Mouse (Mus musculus) liver, embryonic 15.5 days (tissue): ENCODE results near the gene Dab2ip. TPM values are rescaled to one million over a fixed set of nuclear protein-coding genes. Genes with fewer than 3 reads are reported as not detected.
A peak's percentile ranks its signal among the peaks of the same experiment; 100 is the strongest.

ENCODE experiments used
- ATAC-seq: fragments of 200-750 bp; cut with Nextera tagmentation; 2 replicates; pipeline ENCODE4 v1.8.0; 2017; ENCODE audit warnings: moderate number of reproducible peaks, mild to moderate bottlenecking, moderate library complexity; ENCODE audit not compliant: insufficient read depth
- H3K27ac ChIP-seq: fragments of 300-500 bp; sonication (generic); replicated peaks from 2 replicates; pipeline ENCODE4 v1.5.1; 2015; ENCODE audit warnings: mild to moderate bottlenecking, inconsistent platforms
- H3K27me3 ChIP-seq: fragments of 300-500 bp; sonication (generic); 2 replicates; pipeline ENCODE4 v1.6.1; 2015; ENCODE audit warnings: mild to moderate bottlenecking, inconsistent platforms
- H3K36me3 ChIP-seq: fragments of 300-500 bp; sonication (generic); replicated peaks from 2 replicates; pipeline ENCODE4 v1.6.1; 2015; ENCODE audit warnings: moderate library complexity, mild to moderate bottlenecking, inconsistent platforms
- H3K4me1 ChIP-seq: fragments of 300-500 bp; sonication (generic); replicated peaks from 2 replicates; pipeline ENCODE4 v1.6.1; 2015; ENCODE audit warnings: inconsistent platforms
- H3K4me2 ChIP-seq: fragments of 300-500 bp; sonication (generic); 2 replicates; pipeline ENCODE4 v1.6.1; 2015; ENCODE audit warnings: moderate library complexity, mild to moderate bottlenecking, inconsistent platforms
- H3K4me3 ChIP-seq: fragments of 300-500 bp; sonication (generic); replicated peaks from 2 replicates; pipeline ENCODE4 v1.5.1; 2015; ENCODE audit warnings: mild to moderate bottlenecking, inconsistent platforms
- H3K9ac ChIP-seq: fragments of 300-500 bp; sonication (generic); 2 replicates; pipeline ENCODE4 v1.6.1; 2015; ENCODE audit warnings: moderate library complexity, mild to moderate bottlenecking, inconsistent platforms
- H3K9me3 ChIP-seq: fragments of 300-500 bp; sonication (generic); replicated peaks from 2 replicates; pipeline ENCODE4 v1.6.1; 2016; ENCODE audit warnings: inconsistent platforms
- WGBS: fragments of 180-500 bp; shearing (Covaris S2); methylation state at CpG from one replicate; pipeline ENCODE4 v1.1.7; 2015; ENCODE audit warnings: mixed read lengths; ENCODE audit not compliant: insufficient replicate concordance; 5-methylcytosine and 5-hydroxymethylcytosine counted together
- polyA plus RNA-seq: library from polyadenylated mRNA; unstranded; fragments of >200 nt; fragmentation: Nextera tagmentation; extraction: Ambion mirVana; gene quantifications from 2 replicates; pipeline ENCODE4 v1.2.1, GENCODE M21; 2015

The Dab2ip gene
- polyA plus RNA-seq, 1 experiment from 2014 or later: 7.7 TPM

DNA sequence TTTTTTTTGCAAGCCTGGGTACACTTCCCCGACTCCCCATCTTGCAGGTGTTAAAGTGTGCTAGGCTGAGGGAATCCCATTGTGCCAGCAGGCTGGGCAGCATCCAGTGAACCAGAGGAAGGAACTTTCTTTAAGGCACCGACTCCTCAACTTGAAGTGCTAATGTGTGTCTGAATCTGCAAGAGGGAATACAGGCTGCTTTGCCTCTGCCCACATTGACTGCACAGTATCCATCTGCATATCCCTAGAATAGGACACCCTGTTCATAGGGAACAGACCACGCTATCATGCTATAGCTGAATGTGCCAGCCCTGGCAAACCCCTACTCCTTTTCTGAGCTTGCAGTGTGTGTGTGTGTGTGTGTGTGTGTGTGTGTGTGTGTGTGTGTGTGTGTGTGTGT, 115.1 kb downstream of the Dab2ip start:
- no peak for ATAC-seq
- no peak overlapping the region for H3K9ac ChIP-seq
- no peaks in the 10 kb centered on the region for H3K27me3 ChIP-seq
- H3K4me1 ChIP-seq: peaks cover 23% of the 10 kb centered on the region
- no peak overlapping the region for H3K4me2 ChIP-seq
- no peaks in the 10 kb centered on the region for H3K36me3 ChIP-seq
- no peaks in the 10 kb centered on the region for H3K9me3 ChIP-seq
- no peak overlapping the region for H3K27ac ChIP-seq
- 56% methylated on average over 3 of the region's 3 CpGs for WGBS
- no peak overlapping the region for H3K4me3 ChIP-seq

- peaks cover 31% of the 10 kb centered on the region for H3K4me1 ChIP-seq
- H3K36me3 ChIP-seq: no peaks in the 10 kb centered on the region
- no peak overlapping the region for H3K4me2 ChIP-seq
- WGBS: 60% methylated on average over 3 of the region's 3 CpGs
- H3K27me3 ChIP-seq: no peaks in the 10 kb centered on the region
- no peak overlapping the region for H3K27ac ChIP-seq
- H3K4me3 ChIP-seq: no peak overlapping the region
- H3K9ac ChIP-seq: no peak overlapping the region
- ATAC-seq: no peak
- no peaks in the 10 kb centered on the region for H3K9me3 ChIP-seq
Measured at GRCm38 (mm10) chr2:35673986-35674385, 115.9 kb downstream of the Dab2ip start.

GRCm38 (mm10) chr2:35674431-35674830, 116.4 kb downstream of the Dab2ip start:
- Histone ChIP-seq H3K27ac (no peak overlapping the region), H3K4me1 (peaks cover 36% of the 10 kb centered on the region), H3K36me3 (no peaks in the 10 kb centered on the region), H3K4me2 (no peak overlapping the region), H3K9ac (no peak overlapping the region), H3K4me3 (no peak overlapping the region), H3K9me3 (no peaks in the 10 kb centered on the region), H3K27me3 (no peaks in the 10 kb centered on the region)
- ATAC-seq: no peak
- 72% methylated on average over 5 of the region's 5 CpGs for WGBS

DNA sequence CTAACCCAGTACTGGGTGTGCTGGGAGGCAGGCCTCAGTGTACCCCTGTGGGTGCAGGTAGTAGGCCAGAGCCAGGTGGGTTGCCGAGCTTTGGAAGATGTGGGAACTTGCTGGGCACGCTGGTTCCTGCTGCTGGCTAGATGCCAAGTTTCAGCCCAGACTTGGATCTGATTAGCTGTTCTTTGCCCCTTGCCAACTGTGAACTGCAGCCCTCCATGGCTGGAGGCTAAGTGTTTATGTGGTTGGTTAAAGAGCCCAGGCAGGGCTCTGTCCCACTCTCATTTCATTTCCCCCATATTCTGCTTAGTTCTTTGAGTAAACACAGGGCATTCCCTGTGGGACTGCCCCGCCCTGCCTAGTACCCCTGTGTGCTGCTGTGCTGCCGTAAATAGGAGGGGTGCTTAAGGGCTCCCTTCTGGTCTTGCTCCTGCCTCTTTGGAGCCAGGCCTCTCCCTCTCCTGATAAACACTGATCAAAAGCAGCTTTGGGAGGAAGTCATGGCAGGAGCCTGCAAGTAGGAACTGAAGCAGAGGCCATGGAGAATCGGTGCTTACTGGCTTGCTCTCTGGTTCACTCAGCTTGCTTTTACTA, 118.1 kb downstream of the Dab2ip start:
- 31% methylated on average over 5 of the region's 5 CpGs for WGBS
- Histone ChIP-seq H3K27me3 (no peaks in the 10 kb centered on the region), H3K4me1 (peaks cover 53% of the 10 kb centered on the region), H3K4me2 (no peak overlapping the region), H3K9me3 (no peaks in the 10 kb centered on the region), H3K36me3 (no peaks in the 10 kb centered on the region), H3K4me3 (no peak overlapping the region), H3K9ac (no peak overlapping the region), H3K27ac (no peak overlapping the region)
- no peak for ATAC-seq

DNA sequence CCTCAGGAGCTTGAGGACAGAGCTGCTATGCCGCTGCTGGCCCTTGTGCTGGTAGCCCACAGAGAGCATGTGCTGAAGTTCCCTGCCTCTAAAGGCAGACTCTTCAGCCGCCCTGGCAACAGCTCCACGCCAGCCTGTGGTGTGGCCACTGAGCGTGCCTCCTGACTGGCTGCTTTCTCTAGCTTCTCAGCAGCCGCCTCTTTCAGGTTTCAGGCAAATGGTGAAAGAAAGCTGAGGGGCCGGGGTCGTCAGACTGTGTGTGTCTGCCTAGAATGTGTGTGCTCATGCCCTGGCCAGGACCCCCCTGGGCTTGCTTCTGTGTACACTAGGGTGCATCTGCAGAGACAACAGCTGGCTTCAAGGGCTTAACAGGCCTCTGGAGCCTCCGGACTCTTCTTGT, 119.8 kb downstream of the Dab2ip start:
- Histone ChIP-seq H3K4me2 (no peak overlapping the region), H3K9ac (no peak overlapping the region)
- WGBS: 40% methylated on average over 8 of the region's 8 CpGs

DNA sequence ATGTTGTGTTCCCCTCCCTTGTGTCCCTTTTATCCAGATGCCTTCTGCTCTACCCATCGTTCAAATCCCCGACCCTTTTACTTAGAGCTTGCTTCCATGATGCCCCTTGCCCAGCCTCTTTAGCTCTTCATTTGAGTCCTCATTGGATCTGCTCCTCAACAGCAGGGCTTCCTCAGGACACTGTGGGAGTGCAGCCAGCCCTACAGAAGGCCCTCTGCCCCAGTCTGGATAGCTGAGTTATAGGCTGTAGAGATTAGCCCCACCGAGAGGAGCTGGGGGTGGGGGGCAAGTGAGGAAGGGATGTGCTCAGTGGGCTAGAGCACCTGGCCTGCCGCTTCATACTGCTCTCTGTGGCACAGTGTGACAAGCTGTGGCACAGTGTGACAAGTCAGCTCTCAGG, 120.4 kb downstream of the Dab2ip start:
- Histone ChIP-seq H3K27ac (no peak overlapping the region), H3K4me1 (peaks cover 62% of the 10 kb centered on the region)

More for the DNA sequence above, 119.8 kb downstream of the Dab2ip start:
- H3K27ac ChIP-seq: no peak overlapping the region
- H3K9me3 ChIP-seq: no peaks in the 10 kb centered on the region
- peaks cover 62% of the 10 kb centered on the region for H3K4me1 ChIP-seq
- ATAC-seq: no peak
- H3K36me3 ChIP-seq: no peaks in the 10 kb centered on the region
- H3K27me3 ChIP-seq: no peaks in the 10 kb centered on the region
- H3K4me3 ChIP-seq: no peak overlapping the region

DNA sequence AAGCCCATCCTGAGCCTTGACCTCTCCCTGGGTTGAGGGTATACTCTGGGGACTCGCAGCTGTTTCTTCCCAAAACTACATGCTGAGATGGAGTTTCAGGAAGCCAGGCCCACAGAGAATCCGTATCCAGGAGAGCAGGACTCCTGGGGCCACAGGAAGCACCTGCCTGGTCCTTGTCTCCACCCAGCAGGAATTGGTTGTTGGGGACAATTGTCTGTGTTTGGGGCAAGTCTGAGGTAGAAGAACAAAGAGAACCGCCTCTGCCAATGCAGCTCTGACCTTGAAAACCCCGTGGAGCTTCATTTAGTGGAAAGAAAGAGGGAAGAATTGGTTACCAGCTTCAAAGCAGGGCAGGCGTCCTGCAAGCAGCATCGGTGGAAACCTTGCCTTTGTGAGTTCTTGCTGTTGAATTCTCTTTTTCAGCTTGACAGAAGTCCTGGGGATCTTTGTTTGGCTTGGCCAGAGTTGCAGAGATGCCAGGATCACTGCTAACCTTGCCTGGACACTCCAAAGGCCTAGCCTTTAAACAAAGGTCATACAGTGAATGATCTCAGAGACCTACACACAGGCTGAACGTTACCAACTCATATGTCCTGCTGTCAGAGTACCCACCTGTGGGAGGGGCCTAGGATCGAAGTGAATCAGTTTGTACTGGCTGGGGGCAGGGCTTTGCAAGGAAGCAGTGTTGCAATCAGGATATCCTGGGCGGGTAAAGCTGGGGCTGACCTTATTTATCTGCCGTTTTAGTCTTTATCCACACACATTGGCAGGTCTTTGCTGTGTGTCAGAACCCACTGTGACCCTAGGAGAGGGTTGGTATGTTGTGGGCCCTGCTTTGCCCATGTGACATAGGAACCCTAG, 122.0 kb downstream of the Dab2ip start:
- WGBS: 13% methylated on average over 10 of the region's 10 CpGs
- Histone ChIP-seq H3K4me1 (peaks cover 62% of the 10 kb centered on the region), H3K36me3 (no peaks in the 10 kb centered on the region), H3K4me2 (peak overlapping the region; percentile 10; the same call in 1 of the 2 replicates), H3K9me3 (no peaks in the 10 kb centered on the region), H3K4me3 (no peak overlapping the region), H3K9ac (no peak overlapping the region), H3K27me3 (no peaks in the 10 kb centered on the region), H3K27ac (peak overlapping the region; percentile 56)
- peak; percentile 81 for ATAC-seq

More for the DNA sequence above, 120.4 kb downstream of the Dab2ip start:
- no peaks in the 10 kb centered on the region for H3K27me3 ChIP-seq
- no peak for ATAC-seq
- H3K9me3 ChIP-seq: no peaks in the 10 kb centered on the region
- no peaks in the 10 kb centered on the region for H3K36me3 ChIP-seq
- H3K4me2 ChIP-seq: no peak overlapping the region
- no peak overlapping the region for H3K9ac ChIP-seq
- WGBS: 34% methylated on average over 4 of the region's 4 CpGs
- H3K4me3 ChIP-seq: no peak overlapping the region

- Histone ChIP-seq H3K9me3 (no peaks in the 10 kb centered on the region), H3K27ac (peak overlapping the region; percentile 56), H3K36me3 (no peaks in the 10 kb centered on the region), H3K4me1 (peaks cover 60% of the 10 kb centered on the region), H3K9ac (no peak overlapping the region), H3K4me3 (no peak overlapping the region), H3K4me2 (no peak overlapping the region), H3K27me3 (no peaks in the 10 kb centered on the region)
- 23% methylated on average over 6 of the region's 6 CpGs for WGBS
- peak; percentile 27; the same call in 1 of the 2 replicates for ATAC-seq
Measured at GRCm38 (mm10) chr2:35680833-35681232, 122.8 kb downstream of the Dab2ip start.

DNA sequence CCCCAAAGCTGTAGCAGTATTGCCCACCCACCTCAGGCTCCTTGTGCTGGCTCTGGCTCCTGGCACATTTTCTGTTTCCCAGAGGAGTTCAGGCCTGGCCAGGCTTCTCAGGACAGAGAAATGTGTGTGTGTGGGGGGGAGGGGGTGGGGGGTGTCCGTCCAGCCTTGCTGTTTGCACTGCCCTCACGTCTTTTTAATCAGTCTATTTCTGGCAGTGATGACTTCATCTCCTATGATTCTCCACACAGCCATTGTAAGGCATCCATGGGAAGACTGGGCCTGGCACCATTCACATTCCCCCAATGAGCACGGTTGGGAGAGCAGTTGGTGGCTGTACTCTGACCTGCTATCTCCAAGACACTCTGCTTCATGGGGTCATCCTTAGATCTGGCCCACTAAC, 125.9 kb downstream of the Dab2ip start:
- H3K9ac ChIP-seq: no peak overlapping the region
- H3K9me3 ChIP-seq: no peaks in the 10 kb centered on the region
- no peaks in the 10 kb centered on the region for H3K27me3 ChIP-seq
- WGBS: 43% methylated on average over 3 of the region's 3 CpGs
- no peak overlapping the region for H3K4me2 ChIP-seq
- no peak overlapping the region for H3K27ac ChIP-seq
- H3K4me3 ChIP-seq: no peak overlapping the region
- H3K4me1 ChIP-seq: peaks cover 38% of the 10 kb centered on the region
- H3K36me3 ChIP-seq: no peaks in the 10 kb centered on the region
- no peak for ATAC-seq

- WGBS: 73% methylated on average over 9 of the region's 9 CpGs
- Histone ChIP-seq H3K4me2 (no peak overlapping the region), H3K4me3 (no peak overlapping the region), H3K4me1 (peaks cover 38% of the 10 kb centered on the region), H3K9ac (no peak overlapping the region), H3K36me3 (no peaks in the 10 kb centered on the region), H3K9me3 (no peaks in the 10 kb centered on the region), H3K27me3 (no peaks in the 10 kb centered on the region), H3K27ac (no peak overlapping the region)
- ATAC-seq: no peak
Measured at GRCm38 (mm10) chr2:35684735-35685312, 126.8 kb downstream of the Dab2ip start.

DNA sequence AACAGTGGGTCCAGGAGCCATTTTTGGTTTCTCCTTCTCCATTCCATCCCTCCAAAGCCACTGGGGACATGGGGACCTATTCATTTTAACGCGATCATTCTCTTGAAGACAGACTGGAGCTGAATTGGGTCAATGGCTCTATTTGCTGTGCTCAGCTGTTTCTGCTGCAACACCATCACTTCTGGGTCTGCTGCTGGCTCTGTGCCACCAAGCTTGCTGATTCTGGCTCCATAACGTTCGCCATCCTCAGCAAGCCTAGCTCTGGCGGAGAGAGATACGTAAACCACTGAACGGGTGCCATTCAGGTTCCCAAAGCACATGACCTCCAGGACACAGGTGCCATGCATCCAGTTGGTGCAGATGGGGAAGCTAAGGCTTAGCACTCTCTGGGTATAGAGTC, 128.0 kb downstream of the Dab2ip start:
- peaks cover 39% of the 10 kb centered on the region for H3K4me1 ChIP-seq
- H3K9ac ChIP-seq: no peak overlapping the region
- H3K36me3 ChIP-seq: no peaks in the 10 kb centered on the region
- no peak for ATAC-seq
- 77% methylated on average over 7 of the region's 7 CpGs for WGBS
- H3K4me3 ChIP-seq: no peak overlapping the region
- H3K9me3 ChIP-seq: no peaks in the 10 kb centered on the region
- no peaks in the 10 kb centered on the region for H3K27me3 ChIP-seq
- no peak overlapping the region for H3K4me2 ChIP-seq
- no peak overlapping the region for H3K27ac ChIP-seq
